Mouse (Mus musculus) mouse trophoblast stem cell (cell line): Measurements from ENCODE around the gene Mybbp1a.

Experiments
- in situ Hi-C, 2 experiments: fragments of 300-500 bp; cut with MseI, MboI; formaldehyde crosslinking; loops; 2 replicates in 1 of 2; 3 replicates in 1 of 2; pipeline ENCODE4 v1.15.1; 2025

Gene Mybbp1a

GRCm38 (mm10) chr11:72440965-72441664 is at the start of gene Mybbp1a:
TSS of gene Mybbp1a (plus strand) at chr11:72441355.
- in situ Hi-C loops: no loop called here

GRCm38 (mm10) chr11:72393243-72393642 is 47.9 kb upstream of the Mybbp1a start:
- in situ Hi-C loops: no loop called here

- in situ Hi-C loops: no loop called here
These were observed 47.5 kb upstream of the Mybbp1a start for GRCm38 (mm10) chr11:72393669-72394068.

- in situ Hi-C loops: no loop called here
These were observed 46.5 kb upstream of the Mybbp1a start for GRCm38 (mm10) chr11:72394694-72395093.

- in situ Hi-C loops: no loop called here
These were observed 45.5 kb upstream of the Mybbp1a start for GRCm38 (mm10) chr11:72395652-72396051.

- in situ Hi-C loops: no loop called here
These were observed 44.5 kb upstream of the Mybbp1a start for GRCm38 (mm10) chr11:72396621-72397020.

- in situ Hi-C loops: no loop called here
These were observed 44.1 kb upstream of the Mybbp1a start for GRCm38 (mm10) chr11:72397072-72397471.

- in situ Hi-C loops: no loop called here
These were observed 43.2 kb upstream of the Mybbp1a start for GRCm38 (mm10) chr11:72397811-72398525.

- in situ Hi-C loops: no loop called here
These were observed 40.1 kb upstream of the Mybbp1a start for GRCm38 (mm10) chr11:72401068-72401467.

- in situ Hi-C loops: no loop called here
These were observed 39.1 kb upstream of the Mybbp1a start for GRCm38 (mm10) chr11:72402017-72402416.

GRCm38 (mm10) chr11:72402969-72403368 is 38.2 kb upstream of the Mybbp1a start:
- in situ Hi-C loops: no loop called here

- in situ Hi-C loops: no loop called here
These were observed 35.6 kb upstream of the Mybbp1a start for GRCm38 (mm10) chr11:72405532-72405931.

GRCm38 (mm10) chr11:72406079-72406675 is 35.0 kb upstream of the Mybbp1a start:
- in situ Hi-C loops: no loop called here

GRCm38 (mm10) chr11:72407081-72407480 is 34.1 kb upstream of the Mybbp1a start:
- in situ Hi-C loops: no loop called here

GRCm38 (mm10) chr11:72407574-72407973 is 33.6 kb upstream of the Mybbp1a start:
- in situ Hi-C loops: no loop called here

- in situ Hi-C loops: no loop called here
These were observed 32.5 kb upstream of the Mybbp1a start for GRCm38 (mm10) chr11:72408451-72409170.

GRCm38 (mm10) chr11:72409649-72410385 is 31.3 kb upstream of the Mybbp1a start:
- in situ Hi-C loops: no loop called here

GRCm38 (mm10) chr11:72410521-72411092 is 30.5 kb upstream of the Mybbp1a start:
- in situ Hi-C loops: no loop called here

- in situ Hi-C loops: no loop called here
These were observed 29.8 kb upstream of the Mybbp1a start, which contains the start of gene Smtnl2 for GRCm38 (mm10) chr11:72411093-72411921. TSS of gene Smtnl2 (minus strand) at chr11:72411713.

- in situ Hi-C loops: no loop called here
These were observed 29.2 kb upstream of the Mybbp1a start for GRCm38 (mm10) chr11:72411945-72412344.
